In the genomic region with DNA sequence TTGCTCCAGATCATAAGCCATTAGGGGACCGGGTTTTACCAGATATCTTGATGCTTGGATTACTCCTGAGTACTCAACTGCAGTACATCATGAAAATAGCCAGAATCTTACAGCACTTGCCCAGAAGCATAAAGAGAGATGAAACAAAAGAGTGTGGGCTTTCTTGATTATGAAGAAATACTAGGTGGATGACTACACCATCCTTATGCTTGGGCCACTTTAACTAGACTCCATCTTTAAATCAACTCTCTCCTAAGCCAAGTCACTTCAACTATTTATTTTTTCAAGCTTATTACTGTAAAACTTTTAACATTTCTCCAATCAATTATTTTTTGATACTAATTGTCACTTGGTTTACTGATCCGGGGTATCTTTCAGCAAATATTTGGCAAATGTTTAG, we compare ENCODE assay signal across 34 mouse cellular contexts. TPM values are rescaled to one million over a fixed set of nuclear protein-coding genes. Genes with fewer than 3 reads are reported as not detected.
"Had no signal": no experiment of that assay in that cellular context is flagged by ENCODE, and none has a peak within 500 bp of the region (broad histone marks: within the 10 kb centered on the region; RNA-seq: fewer than 3 reads in every experiment).

No protein-coding gene starts in this region.

- H3K4me1 ChIP-seq: embryonic facial prominence, embryonic 10.5 days; embryonic facial prominence, embryonic 12.5 days; embryonic facial prominence, embryonic 13.5 days; embryonic facial prominence, embryonic 15.5 days; forebrain, embryonic 10.5 days; forebrain, embryonic 12.5 days; forebrain, embryonic 13.5 days; forebrain, embryonic 15.5 days had no signal

- H3K9ac ChIP-seq: embryonic facial prominence, embryonic 12.5 days; embryonic facial prominence, embryonic 13.5 days; embryonic facial prominence, embryonic 15.5 days; forebrain, embryonic 12.5 days; forebrain, embryonic 13.5 days; forebrain, embryonic 15.5 days; forebrain, postnatal 0 days had no signal

- H3K9me3 ChIP-seq: embryonic facial prominence, embryonic 10.5 days; embryonic facial prominence, embryonic 12.5 days; embryonic facial prominence, embryonic 13.5 days; embryonic facial prominence, embryonic 15.5 days; forebrain, embryonic 10.5 days; forebrain, embryonic 12.5 days; forebrain, embryonic 13.5 days; forebrain, embryonic 15.5 days had no signal

- H3K36me3 ChIP-seq: embryonic facial prominence, embryonic 10.5 days; embryonic facial prominence, embryonic 12.5 days; embryonic facial prominence, embryonic 13.5 days; embryonic facial prominence, embryonic 15.5 days; forebrain, embryonic 10.5 days; forebrain, embryonic 12.5 days; forebrain, embryonic 15.5 days had no signal

- H3K4me2 ChIP-seq: embryonic facial prominence, embryonic 12.5 days; embryonic facial prominence, embryonic 13.5 days; embryonic facial prominence, embryonic 15.5 days; forebrain, embryonic 12.5 days; forebrain, embryonic 13.5 days; forebrain, embryonic 15.5 days had no signal

- ATAC-seq: forebrain, embryonic 13.5 days; forebrain, embryonic 14.5 days; forebrain, embryonic 15.5 days; forebrain, embryonic 16.5 days; forebrain, postnatal 0 days had no signal

- DNase-seq: cerebellum, adult 18-20 months; cerebellum, adult 2 months; cerebellum, adult 8-10 months; cerebellum, adult 9-10 months; cerebellum, adult 9-11 months; cerebellum, postnatal 10 days; cerebellum, postnatal 14 days; cerebellum, postnatal 25 days; cerebellum, postnatal 36 days; embryo, embryonic 11 days; forebrain, postnatal 0 days; gastrocnemius, adult 2 months; gastrocnemius, postnatal 10 days; gastrocnemius, postnatal 14 days; gastrocnemius, postnatal 25 days; gastrocnemius, postnatal 36 days; heart, adult 11 months had no signal

- H3K4me3 ChIP-seq: embryonic facial prominence, embryonic 10.5 days; embryonic facial prominence, embryonic 12.5 days; embryonic facial prominence, embryonic 13.5 days; embryonic facial prominence, embryonic 15.5 days; erythroblast, embryonic 14.5 days; forebrain, embryonic 10.5 days; forebrain, embryonic 12.5 days; forebrain, embryonic 13.5 days; forebrain, embryonic 15.5 days; gastrocnemius, adult 2 months had no signal

- H3K27ac ChIP-seq: embryonic facial prominence, embryonic 10.5 days; embryonic facial prominence, embryonic 12.5 days; embryonic facial prominence, embryonic 13.5 days; embryonic facial prominence, embryonic 15.5 days; forebrain, embryonic 10.5 days; forebrain, embryonic 12.5 days; forebrain, embryonic 13.5 days; forebrain, embryonic 15.5 days; gastrocnemius, adult 2 months had no signal

- H3K27me3 ChIP-seq: embryonic facial prominence, embryonic 12.5 days; embryonic facial prominence, embryonic 13.5 days; embryonic facial prominence, embryonic 15.5 days; forebrain, embryonic 12.5 days; forebrain, embryonic 13.5 days; forebrain, embryonic 15.5 days had no signal

RNA-seq across cellular contexts. Expression of gene Gif, which starts 23.5 kb away (rescaled TPM):
- polyA plus RNA-seq: cerebellum, adult 2 months; cortical plate, adult 2 months; embryonic facial prominence, embryonic 10.5 days; embryonic facial prominence, embryonic 11.5 days; embryonic facial prominence, embryonic 12.5 days; embryonic facial prominence, embryonic 13.5 days; embryonic facial prominence, embryonic 14.5 days; embryonic facial prominence, embryonic 15.5 days; erythroblast, embryonic 14.5 days; forebrain, embryonic 10.5 days; forebrain, embryonic 11.5 days; forebrain, embryonic 12.5 days; forebrain, embryonic 13.5 days; forebrain, embryonic 14.5 days; forebrain, embryonic 15.5 days; forebrain, embryonic 16.5 days; forebrain, postnatal 0 days; frontal cortex, adult 2 months; gonadal fat pad, adult 2 months had no signal

RNA-seq across cellular contexts. Expression of gene Oosp3, which starts 27.0 kb away (rescaled TPM):
- polyA plus RNA-seq: cerebellum, adult 2 months; cortical plate, adult 2 months; embryonic facial prominence, embryonic 10.5 days; embryonic facial prominence, embryonic 11.5 days; embryonic facial prominence, embryonic 12.5 days; embryonic facial prominence, embryonic 13.5 days; embryonic facial prominence, embryonic 14.5 days; embryonic facial prominence, embryonic 15.5 days; erythroblast, embryonic 14.5 days; forebrain, embryonic 10.5 days; forebrain, embryonic 11.5 days; forebrain, embryonic 12.5 days; forebrain, embryonic 13.5 days; forebrain, embryonic 14.5 days; forebrain, embryonic 15.5 days; forebrain, embryonic 16.5 days; forebrain, postnatal 0 days; frontal cortex, adult 2 months; gonadal fat pad, adult 2 months had no signal

RNA-seq across cellular contexts. Expression of gene Oosp1, which starts 32.9 kb away (rescaled TPM):
- polyA plus RNA-seq: cerebellum, adult 2 months; cortical plate, adult 2 months; embryonic facial prominence, embryonic 10.5 days; embryonic facial prominence, embryonic 11.5 days; embryonic facial prominence, embryonic 12.5 days; embryonic facial prominence, embryonic 13.5 days; embryonic facial prominence, embryonic 14.5 days; embryonic facial prominence, embryonic 15.5 days; erythroblast, embryonic 14.5 days; forebrain, embryonic 10.5 days; forebrain, embryonic 11.5 days; forebrain, embryonic 12.5 days; forebrain, embryonic 13.5 days; forebrain, embryonic 14.5 days; forebrain, embryonic 15.5 days; forebrain, embryonic 16.5 days; forebrain, postnatal 0 days; frontal cortex, adult 2 months; gonadal fat pad, adult 2 months had no signal
